Mouse (Mus musculus): ENCODE measurements at regions not wholly inside any gene's neighbourhood (a gene's known extent, or its start where the extent isn't known, plus 50 kb on each side); places are given as distances from the start of the nearest gene placed in this dataset.

DNA sequence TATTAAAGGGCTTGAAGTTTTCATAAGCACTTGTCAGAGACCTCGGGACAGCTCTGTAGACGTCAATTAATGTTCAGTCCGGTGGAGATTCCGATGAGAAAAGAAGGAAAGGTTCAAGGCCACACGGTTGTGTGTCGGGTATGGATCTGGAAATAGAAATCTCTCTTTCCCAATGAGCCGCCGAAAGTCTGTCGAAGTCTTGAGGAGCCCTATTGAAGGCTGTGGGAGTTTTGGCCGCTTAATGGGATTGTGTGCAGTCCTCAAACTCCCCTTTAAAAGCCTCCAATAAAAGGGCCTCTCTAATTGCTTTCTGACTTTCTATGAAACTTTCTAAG, 92.0 kb upstream of the Dio3 start:
- no peak for DNase-seq (ENCODE audit: low spot score)

DNA sequence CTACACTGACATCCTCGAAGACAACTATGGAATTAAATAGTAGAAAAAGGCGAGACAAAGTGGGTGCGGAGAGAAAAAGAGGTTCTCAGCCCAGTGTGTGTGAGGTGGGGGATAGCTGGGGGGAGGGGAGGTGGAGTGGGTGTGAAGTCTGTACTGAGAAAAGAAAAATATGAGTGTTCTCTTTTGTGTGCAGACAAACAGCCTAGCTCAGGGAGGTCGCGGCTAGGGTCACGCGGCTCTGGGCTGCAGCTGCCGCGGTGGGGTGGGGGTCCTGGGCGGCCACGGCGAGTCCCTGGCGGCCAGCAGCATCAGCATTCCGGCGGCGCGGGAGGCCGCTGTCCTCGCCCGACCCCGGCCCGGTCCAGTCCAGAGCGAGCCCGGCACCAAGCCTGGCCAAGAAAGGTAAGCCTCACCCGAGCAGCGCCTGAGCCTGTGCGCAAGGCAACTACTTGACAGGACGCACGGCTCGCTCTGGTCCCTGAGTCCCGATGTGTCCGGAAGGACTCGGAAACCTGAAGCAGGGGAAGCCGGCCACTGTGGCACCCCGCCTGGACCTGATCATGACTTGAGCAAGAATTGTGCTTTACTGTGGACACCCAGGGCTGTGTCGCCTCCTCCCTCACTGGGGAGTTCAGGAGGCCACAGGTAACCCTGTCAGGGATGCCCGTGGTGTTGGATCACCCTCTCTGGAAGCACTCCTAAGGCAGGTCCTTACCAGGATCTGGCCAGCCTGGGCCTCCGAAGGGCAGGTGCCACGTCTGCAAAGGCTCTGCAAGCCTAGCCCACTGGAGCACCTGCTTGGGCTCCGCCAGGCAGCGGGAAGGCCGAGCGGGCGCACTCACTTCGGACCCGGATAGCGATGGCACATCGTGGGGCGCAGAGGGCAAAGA, 91.4 kb upstream of the Dio3 start:
- no peak for DNase-seq (ENCODE audit: low spot score)

DNA sequence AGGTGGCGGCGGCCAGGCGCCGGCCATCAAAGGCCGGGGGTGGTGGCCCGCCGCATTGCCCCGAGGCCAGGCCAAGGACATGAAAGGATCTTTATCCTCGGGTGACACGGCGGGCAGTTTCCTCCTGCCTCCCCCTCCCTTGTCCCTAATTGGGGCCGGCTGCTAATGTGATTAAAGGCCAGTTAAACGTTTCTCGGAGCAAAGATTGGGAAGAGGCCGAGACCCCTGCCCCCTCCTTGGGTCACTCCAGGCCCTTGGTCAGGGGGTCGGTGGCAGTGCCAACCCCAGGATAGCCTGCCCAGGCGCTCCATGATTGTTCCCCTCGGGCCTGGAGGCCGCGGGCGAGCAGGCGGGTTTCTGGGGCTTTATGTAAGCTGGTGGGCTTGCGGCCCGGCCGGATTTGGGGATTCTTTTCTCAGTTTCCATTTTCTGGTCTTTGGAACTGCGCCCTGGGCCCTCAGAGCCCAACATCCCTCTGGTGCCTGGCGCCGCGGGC, 90.7 kb upstream of the Dio3 start:
- no peak for DNase-seq (ENCODE audit: low spot score)

DNA sequence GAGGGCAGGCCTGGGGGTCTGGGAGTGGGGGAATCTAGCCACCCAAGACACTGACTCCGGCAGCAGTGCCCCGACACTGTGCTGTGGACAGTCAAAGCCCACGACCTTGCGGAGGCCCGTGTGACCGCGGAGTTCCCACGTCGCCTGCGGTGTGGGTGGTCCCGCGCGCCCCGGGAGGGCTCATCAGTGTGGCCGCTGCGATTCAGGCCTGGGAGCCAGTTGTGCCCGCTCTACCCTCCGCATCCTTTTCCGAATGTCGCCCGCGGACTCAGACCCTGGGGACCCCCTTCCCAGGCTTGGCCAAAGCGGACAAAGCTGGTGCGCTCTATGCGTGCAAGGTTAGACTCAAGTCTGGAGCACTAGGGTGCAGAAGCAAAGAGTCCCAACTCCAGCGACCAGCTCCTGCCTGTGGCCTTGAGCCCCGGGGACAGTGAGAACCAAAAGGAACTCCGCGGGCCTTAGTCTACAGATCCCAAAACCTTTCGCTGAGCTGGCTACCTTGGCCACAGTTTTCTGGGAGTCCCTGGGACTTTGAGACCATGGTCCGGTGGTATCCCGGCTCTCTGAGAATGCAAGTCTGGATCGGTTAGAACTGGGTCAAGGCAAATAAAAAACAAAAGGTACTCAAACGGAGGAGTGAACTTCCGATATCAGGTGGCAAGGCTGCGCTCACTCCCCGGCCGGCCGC, 90.1 kb upstream of the Dio3 start:
- DNase-seq (ENCODE audit: low spot score): no peak

DNA sequence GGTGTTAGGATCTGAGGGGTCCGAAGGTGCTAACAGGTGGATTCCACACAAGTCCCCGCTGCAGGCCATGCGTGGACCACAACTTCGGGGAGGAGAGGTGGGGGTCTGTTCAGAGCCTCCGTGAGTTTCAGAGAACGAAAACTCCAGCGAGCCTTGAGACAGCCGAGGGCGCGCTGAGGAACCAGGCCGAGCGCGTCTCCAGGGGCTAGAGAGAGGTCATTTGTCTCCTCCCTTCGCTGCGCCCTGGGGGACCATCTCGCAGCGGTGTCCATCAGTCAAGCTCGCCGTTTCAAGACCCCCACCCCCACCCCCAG, 89.6 kb upstream of the Dio3 start:
- DNase-seq (ENCODE audit: low spot score): no peak

DNA sequence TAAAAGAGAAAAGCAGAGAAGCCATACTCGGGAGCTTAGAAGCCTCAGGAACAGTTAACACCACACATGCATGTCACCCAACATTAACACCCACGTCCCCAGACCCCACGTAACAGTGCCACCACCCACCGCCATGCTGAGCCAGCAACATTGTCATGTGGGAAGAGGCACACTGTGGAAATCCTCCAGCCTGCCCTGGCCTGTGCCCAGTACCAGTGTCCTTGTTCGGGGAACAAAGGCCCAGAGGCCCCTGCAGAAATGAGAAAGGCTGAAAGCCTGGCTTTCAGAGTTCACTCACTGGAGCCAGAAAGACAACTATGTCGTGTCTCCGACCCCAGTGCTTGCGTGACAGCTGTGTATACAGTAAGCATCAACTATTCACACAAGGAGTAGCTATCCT, 86.7 kb upstream of the Dio3 start:
- no peak for DNase-seq (ENCODE audit: low spot score)

DNA sequence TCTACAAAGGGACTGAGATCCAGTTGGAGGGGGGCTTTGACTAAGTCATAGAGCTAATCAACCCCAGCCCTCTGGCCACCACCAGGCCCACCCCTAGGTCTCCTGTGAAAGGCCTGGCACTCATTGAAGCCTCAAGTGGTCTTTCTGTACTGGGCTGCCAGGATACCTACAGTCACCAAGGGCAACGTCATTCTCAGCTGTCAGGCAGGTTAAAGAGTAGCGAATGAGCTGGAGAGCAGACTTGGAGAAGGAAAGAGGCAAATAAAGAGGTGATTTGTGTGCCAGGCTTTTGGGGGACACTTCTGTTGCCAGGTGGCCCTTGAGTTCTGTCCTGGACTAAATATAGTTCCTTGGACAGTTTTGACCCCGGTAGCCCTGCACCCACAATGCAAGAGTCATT, 81.5 kb upstream of the Dio3 start:
- no peak for DNase-seq (ENCODE audit: low spot score)

DNA sequence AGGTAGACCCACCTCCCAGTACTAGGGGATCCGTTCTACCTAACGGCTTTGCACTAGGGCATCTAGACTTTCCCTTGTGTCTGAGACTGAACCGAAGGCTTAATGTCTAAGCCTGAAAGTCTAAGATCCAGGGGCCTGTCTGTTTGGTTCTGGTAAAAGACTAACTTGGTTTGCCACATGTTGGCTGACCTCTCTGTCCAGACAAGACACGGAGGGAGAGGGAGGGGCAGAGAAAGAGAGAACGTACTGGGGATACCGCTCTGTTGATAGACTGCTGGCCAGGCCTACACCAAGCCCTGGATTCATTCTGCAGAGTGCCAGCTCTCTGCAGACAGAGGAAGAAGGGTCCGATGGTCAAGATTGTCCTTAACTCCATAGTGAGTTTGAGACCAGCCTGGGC, 78.4 kb upstream of the Dio3 start:
- no peak for DNase-seq (ENCODE audit: low spot score)

DNA sequence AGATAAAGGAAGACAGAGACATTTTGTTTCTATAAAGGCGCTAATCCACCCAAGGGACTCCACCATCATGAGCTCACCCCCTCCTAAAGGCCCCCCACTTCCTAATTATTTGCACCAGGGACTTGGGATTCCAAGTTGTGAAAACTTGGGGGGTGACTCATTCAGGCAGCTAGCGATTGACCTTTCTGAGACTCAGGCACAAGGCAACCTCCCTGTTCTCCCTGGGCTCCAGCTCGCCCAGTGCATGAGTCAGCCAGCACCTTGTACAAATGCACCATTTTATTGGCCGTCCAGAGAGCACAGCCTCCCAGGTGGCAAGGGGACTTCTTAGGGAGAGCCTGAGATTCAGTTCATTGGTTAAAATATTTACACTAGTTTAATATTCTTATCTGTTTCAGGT, 78.0 kb upstream of the Dio3 start:
- DNase-seq (ENCODE audit: low spot score): no peak

DNA sequence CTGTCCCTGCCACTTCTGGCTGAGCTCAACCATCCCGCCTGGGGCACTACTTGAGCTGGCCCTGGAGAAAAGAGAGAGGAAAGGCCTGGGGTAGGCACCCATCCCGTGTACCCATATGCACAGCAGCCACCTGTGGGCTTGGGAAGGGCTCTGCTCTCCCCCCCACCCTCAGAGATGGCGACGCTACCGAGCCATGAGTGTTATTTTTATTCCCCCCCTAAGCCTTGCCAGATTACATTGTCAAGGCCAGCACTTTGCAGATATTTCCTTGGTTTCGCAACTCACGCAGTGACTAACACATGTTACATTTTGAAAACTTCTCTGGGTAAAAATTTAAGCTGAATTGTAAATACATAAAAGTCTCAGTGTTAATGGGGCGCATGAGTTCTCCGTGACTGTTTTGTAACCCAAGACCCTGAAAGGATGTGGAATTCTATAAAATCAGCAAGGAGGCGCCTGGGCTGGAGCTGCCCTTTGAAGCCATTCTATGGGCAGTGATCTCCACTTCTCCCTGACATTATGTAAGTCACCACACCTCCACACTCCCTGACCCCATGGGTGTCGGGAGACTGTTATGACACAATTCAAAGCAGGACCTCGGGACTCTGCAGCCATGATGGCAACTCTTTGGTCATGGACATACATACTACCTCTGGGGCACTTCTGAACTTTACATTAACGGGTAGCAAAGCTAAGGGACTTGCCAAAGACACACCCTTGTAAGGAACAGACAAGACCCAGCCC, 75.4 kb upstream of the Dio3 start:
- no peak for DNase-seq (ENCODE audit: low spot score)

DNA sequence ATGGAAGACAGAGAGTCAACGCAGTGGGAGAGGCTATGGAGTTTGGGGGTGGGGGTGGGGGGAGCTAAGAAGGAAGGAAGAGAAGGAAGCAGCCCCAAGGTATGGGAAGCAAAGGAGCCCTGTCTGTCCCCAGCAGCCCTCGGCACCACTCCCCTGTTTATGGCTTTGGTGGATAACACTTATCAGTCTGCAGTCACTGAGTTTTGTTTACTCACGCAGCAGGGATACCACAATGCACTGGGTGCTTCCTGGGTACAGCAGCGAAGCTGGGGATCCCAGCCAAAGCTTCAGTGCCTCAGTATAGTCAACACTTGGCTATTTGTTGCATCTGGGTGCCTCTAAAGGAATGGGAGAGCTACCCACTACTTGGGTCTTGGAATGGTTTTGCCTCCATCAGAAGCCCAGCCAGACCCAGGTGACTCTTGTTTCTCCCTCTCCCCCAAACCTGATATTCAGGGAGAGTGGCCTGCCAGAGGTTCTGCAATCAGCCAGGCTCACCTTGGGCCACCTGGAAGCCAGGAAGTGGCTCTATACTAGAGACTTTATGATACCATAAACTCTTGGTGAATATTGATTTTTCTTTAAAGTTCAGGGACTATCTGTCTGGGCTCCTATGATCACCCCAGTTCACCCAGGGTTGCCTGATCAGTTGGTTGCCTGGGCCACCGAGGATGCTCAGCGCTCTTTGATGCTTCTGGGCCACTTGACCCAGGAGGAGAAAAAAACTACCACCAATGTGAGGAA, 74.5 kb upstream of the Dio3 start:
- DNase-seq (ENCODE audit: low spot score): no peak

DNA sequence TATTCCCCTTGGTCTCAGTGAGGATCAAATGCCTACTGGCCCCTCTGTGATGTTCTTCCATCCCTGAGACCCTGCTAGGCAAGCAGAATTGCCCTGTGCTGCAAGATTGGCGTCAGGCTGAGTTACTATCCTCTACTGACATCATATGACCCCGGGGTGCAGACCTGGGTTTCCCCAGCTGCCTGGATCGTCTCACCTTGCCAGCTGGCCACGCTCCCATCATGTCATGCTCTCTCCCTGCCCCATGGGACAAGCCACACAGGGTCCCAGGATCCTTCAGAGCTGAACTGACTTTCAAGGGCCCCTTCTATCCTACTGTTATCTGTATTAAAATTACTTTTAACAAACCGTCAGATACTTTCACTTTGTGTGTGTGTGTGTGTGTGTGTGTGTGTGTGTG, 72.6 kb upstream of the Dio3 start:
- DNase-seq (ENCODE audit: low spot score): no peak

DNA sequence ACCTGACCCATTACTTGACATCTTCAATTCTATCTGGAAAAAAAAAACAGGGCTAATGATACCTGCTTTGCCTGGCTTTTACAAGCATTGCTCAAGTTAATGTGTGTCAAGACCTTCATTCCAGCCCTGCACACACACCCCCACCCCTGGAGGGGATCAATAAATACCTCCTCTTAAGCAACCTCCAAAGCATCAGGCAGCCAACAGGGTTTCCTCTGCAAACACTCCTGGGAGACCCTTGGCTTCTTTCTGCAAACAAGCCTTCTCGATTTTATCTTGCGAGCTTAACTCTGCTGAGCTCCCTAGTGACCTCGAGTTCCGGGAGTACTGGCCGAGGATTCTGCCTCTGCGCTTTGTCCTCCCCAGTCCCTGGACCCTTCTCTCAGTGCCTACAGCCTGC, 72.1 kb upstream of the Dio3 start:
- no peak for DNase-seq (ENCODE audit: low spot score)

DNA sequence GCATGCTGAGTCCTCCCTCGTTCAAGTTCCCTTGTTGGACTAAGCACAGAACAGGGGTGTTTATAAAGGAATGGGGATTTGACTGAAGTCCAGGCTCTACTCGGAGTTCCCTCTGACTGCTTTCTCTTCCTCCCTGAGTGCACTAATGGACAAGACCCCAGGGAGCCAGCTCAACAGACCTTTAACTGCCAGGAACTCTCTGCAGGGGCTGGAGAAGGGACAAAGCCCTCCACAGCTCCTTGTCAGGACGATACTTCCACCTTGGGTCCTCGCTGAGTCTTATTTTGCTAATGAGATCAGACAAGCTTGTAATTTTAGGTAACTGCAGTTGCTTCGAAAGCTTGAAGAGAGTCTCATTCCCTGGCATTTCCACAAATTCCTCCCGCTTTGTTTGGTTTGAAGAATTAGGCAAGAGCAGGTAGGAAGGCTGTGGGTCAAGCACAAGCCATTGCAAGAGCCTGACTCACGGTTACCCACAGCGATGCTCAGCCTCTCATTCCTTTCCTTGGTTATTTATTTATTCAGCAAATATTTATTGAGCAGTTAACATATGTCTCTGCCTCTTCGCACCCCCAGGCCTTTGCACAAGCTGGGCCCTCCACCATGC, 71.5 kb upstream of the Dio3 start:
- no peak for DNase-seq (ENCODE audit: low spot score)

DNA sequence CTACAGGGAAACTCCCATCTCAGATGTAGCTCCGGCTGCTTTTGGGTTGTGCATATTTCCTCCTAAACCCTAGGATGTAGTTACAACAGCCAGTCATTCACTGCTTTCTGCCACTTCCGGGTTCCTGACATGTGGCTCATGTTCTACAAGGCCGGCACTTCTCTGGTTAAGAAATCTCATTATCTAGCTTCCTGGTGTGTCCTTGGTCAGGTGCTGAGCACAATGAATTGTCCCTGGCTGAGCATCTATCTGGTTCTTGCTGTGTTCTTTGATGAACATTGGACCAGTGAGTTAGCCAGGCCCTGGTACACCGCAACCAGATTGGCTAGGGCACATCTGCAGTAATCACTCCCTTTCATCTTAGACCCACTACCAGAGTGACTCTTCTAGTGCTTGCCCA, 66.2 kb upstream of the Dio3 start:
- no peak for DNase-seq (ENCODE audit: low spot score)

DNA sequence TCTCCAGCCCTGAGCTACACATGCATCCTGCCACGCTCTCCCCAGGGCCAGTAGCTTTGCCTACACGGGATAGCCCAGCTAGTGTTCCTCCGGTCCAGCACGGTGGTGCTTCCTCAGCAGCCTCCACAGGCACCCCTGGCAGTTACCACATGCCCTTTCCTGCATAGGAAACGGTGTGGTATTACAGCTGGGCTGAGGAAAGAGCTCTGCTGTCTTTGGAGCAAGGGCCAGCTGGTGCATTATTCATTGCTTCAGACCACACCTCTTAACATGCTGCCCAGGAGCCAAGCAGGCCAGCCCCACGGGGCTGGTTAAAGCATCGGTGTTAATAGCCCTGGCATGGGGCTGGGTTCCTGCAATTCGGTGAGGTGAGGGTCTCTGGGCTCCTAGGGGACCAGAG, 64.0 kb upstream of the Dio3 start:
- no peak for DNase-seq (ENCODE audit: low spot score)

DNA sequence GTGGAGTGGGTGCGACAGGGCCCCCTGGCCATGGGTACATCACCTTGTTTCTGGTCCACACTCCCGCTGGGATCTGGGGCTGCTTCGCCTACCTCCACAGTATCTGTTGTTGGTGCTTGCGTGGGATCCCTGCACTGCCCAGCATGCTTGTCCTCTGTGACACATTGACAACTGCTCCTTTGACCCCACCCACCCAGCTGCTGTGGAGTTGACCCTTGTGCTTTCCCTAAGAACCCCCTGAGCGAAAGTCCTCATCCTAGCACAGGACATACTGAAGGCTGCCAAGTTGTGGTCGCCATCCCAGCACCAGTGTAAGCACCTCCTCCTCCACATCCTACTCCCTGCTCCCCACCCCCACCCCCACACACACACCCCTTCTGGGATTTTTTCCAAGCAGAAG, 63.6 kb upstream of the Dio3 start:
- DNase-seq (ENCODE audit: low spot score): no peak

DNA sequence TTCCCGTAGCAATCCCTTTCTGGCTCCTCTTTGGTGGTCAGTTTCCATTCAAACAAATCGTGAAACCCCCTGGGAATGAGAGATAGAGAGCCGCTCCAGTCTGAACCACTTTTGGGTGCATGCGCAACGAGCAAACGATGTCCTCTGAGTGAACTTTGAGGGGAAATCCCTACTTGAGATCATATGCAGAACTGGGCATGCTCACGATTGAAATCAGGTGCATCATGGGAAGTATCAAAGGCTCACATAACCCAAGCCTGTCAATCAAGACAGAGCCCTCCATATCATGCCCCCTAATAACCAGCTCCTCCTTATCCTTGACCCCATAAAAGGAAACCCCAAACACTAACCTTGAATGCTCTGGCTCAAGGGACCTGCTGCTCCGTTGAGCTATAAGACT, 59.1 kb upstream of the Dio3 start:
- no peak for DNase-seq (ENCODE audit: low spot score)

DNA sequence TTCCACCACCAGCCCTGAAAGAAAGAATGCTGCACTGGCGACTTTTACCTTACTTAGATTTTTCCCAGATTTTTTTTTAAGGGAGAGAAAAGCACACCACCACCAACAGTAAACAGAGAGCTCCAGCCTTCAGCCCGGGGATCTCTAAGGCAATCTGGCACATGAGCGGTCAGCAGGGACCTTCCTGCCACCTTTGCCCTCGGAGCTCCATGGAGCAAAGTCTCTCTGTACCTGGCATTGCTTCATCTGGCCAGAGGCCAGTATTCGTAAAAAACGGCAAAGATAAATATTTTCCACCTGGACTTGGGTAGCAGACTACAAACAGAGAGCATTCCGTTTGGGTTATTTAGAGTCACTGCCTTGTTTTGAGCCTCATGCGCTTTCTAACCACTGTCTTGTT, 58.4 kb upstream of the Dio3 start:
- DNase-seq (ENCODE audit: low spot score): no peak

DNA sequence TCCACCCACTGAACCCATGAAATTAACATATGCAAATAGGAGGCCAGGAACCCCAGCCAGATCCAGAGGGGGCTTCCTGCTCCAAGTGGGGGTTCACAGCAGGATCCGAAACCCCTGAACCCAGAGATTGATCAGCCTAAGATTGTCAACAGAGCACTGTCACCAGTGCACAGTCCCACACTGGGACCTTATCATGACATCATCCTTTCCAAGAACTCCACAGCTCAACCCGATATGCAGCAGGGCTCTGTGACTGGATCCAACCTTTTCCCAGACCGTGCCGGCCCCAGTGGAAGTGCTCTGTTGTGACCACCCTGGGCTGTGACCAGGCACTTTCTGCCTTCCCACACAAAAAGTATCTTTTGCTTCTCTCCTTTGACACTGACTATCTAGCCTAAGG, 57.7 kb upstream of the Dio3 start:
- no peak for DNase-seq (ENCODE audit: low spot score)

DNA sequence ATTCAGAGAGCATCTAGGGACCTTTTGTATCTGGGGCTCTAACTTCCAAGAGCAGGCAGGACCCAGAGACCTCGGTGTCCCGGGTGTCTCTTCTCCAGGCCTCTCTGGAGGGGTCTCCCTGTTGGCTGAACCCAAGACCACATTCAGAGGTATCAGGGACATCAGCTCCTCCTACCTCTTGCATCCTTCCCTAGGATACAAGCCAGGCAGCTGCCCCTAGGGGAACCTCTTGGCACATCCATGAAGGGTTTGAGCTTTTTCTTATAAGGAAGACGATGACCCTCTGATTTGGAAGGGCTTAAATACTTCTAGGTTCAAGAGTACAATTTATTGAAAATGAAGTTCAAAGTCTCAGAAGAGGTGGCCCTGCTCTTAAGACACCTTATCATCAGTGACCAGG, 57.2 kb upstream of the Dio3 start:
- DNase-seq (ENCODE audit: low spot score): no peak

DNA sequence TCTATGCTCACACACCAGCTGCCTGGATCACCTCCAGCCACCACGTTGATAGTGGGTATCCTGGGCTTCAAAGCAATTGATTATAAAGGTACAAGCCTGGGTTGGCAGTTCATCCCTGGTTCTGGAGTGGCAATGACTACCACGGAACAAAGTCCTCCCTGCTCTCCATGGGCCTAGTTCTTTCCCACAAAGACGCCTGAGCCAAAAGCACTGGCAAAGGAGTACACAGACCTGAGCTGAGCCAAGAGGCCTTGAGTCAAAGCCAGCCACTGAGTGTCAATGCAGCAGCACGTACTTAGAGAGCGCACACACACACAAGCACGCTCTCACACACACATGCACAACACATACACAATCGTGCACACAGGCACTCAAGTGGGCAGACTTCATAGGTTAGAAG, 54.6 kb upstream of the Dio3 start:
- no peak for DNase-seq (ENCODE audit: low spot score)

All from ovary, postnatal 36 days (tissue).